Mouse (Mus musculus) ovary, postnatal 36 days (tissue): ENCODE data around the gene Hyal3.

Experiments used
- DNase-seq: peaks from one replicate; pipeline ENCODE4 v3.0.0; 2022; ENCODE audit warnings: low spot score, mixed read lengths

The Hyal3 gene

GRCm38 (mm10) chr9:107580501-107581317 lies at the start of gene Hyal3:
Gene Hyal3, plus strand, starts transcription at chr9:107580818.
- DNase-seq: peak; percentile 86

GRCm38 (mm10) chr9:107533791-107534407 lies 46.7 kb upstream of the Hyal3 start, which contains the start of gene Tmem115:
Gene Tmem115, plus strand, starts transcription at chr9:107533945.
- DNase-seq: peak; percentile 90

- no peak for DNase-seq
Measured at GRCm38 (mm10) chr9:107534408-107535202, 46.0 kb upstream of the Hyal3 start.

- DNase-seq: no peak
Measured at GRCm38 (mm10) chr9:107538231-107538630, 42.4 kb upstream of the Hyal3 start.

GRCm38 (mm10) chr9:107538711-107539110 lies 41.9 kb upstream of the Hyal3 start:
- DNase-seq: no peak

- DNase-seq: no peak
Measured at GRCm38 (mm10) chr9:107539940-107540339, 40.7 kb upstream of the Hyal3 start.

GRCm38 (mm10) chr9:107540420-107540819 lies 40.2 kb upstream of the Hyal3 start:
- DNase-seq: no peak

- no peak for DNase-seq
Measured at GRCm38 (mm10) chr9:107541005-107541404, 39.6 kb upstream of the Hyal3 start.

GRCm38 (mm10) chr9:107541474-107542351 lies 38.9 kb upstream of the Hyal3 start, which contains the start of the genes Cyb561d2 and Nprl2:
Gene Cyb561d2, minus strand, starts transcription at chr9:107542193.
Gene Nprl2, plus strand, starts transcription at chr9:107542226.
- DNase-seq: peak; percentile 94

GRCm38 (mm10) chr9:107542352-107542686 lies 38.3 kb upstream of the Hyal3 start:
- DNase-seq: no peak

- no peak for DNase-seq
Measured at GRCm38 (mm10) chr9:107542721-107543120, 37.9 kb upstream of the Hyal3 start.

- DNase-seq: no peak
Measured at GRCm38 (mm10) chr9:107543299-107543698, 37.3 kb upstream of the Hyal3 start.

- DNase-seq: no peak
Measured at GRCm38 (mm10) chr9:107544196-107544700, 36.4 kb upstream of the Hyal3 start.

- no peak for DNase-seq
Measured at GRCm38 (mm10) chr9:107544729-107545128, 35.9 kb upstream of the Hyal3 start.

GRCm38 (mm10) chr9:107545199-107545598 lies 35.4 kb upstream of the Hyal3 start:
- no peak for DNase-seq

GRCm38 (mm10) chr9:107545602-107546001 lies 35.0 kb upstream of the Hyal3 start:
- DNase-seq: peak; percentile 65

GRCm38 (mm10) chr9:107547026-107547425 lies 33.6 kb upstream of the Hyal3 start, which contains the start of gene Zmynd10:
Gene Zmynd10, plus strand, starts transcription at chr9:107547298.
- DNase-seq: peak; percentile 87

GRCm38 (mm10) chr9:107547957-107548356 lies 32.7 kb upstream of the Hyal3 start:
- no peak for DNase-seq

GRCm38 (mm10) chr9:107548820-107549219 lies 31.8 kb upstream of the Hyal3 start:
- no peak for DNase-seq

GRCm38 (mm10) chr9:107549297-107550074 lies 31.1 kb upstream of the Hyal3 start:
- DNase-seq: no peak
